ENCODE assay signal across 14 mouse cellular contexts in genomic region chr13:113418632-113419031, GRCm38 (mm10).
DNase-seq lines count a peak whose midpoint lies in the region; ATAC-seq and TF ChIP-seq lines count a peak whose summit lies in the region.
"Had no signal": no experiment of that assay in that cellular context is flagged by ENCODE, and none has a peak within 500 bp of the region (broad histone marks: within the 10 kb centered on the region; RNA-seq: fewer than 3 reads in every experiment).

No protein-coding gene starts in this region.

- H3K4me1 ChIP-seq in heart, adult 2 months (ENCODE audit: control insufficient read depth, insufficient read depth, low read length), result peaks cover 6% of the 10 kb centered on the region
- peaks cover 18% of the 10 kb centered on the region for H3K4me1 ChIP-seq in liver, postnatal 0 days (ENCODE audit: insufficient read depth)
- peaks cover 5% of the 10 kb centered on the region; the same call in 1 of the 2 replicates for H3K4me1 ChIP-seq in liver, embryonic 12.5 days
- H3K4me1 ChIP-seq in bone marrow macrophage, adult 2 months (ENCODE audit: control insufficient read depth, insufficient read depth, low read length), result peaks cover 27% of the 10 kb centered on the region
- H3K4me1 ChIP-seq in limb, embryonic 12.5 days (replicated peaks), result peaks cover 13% of the 10 kb centered on the region
- H3K4me1 ChIP-seq: hindbrain, embryonic 10.5 days; midbrain, embryonic 12.5 days had no signal

- no peak for ATAC-seq in liver, postnatal 0 days
- ATAC-seq in liver, embryonic 12.5 days, result no peak
- ATAC-seq in limb, embryonic 12.5 days (ENCODE audit: insufficient number of reproducible peaks, insufficient read depth, low FRiP score, low TSS enrichment, low read depth), result no peak
- ATAC-seq: inflammation-experienced regulatory T-cells, adult 6 months had no signal

- no peaks in the 10 kb centered on the region for H3K27me3 ChIP-seq in heart, adult 2 months (ENCODE audit: control insufficient read depth, insufficient read depth, low read length)
- H3K27me3 ChIP-seq in liver, postnatal 0 days (ENCODE audit: insufficient read depth, low read length), result no peaks in the 10 kb centered on the region
- H3K27me3 ChIP-seq in liver, embryonic 12.5 days (replicated peaks), result no peaks in the 10 kb centered on the region
- no peaks in the 10 kb centered on the region for H3K27me3 ChIP-seq in limb, embryonic 12.5 days
- H3K27me3 ChIP-seq: heart, embryonic 15.5 days; midbrain, embryonic 12.5 days had no signal

- H3K9me3 ChIP-seq in liver, postnatal 0 days (ENCODE audit: low read length), result no peaks in the 10 kb centered on the region
- no peaks in the 10 kb centered on the region for H3K9me3 ChIP-seq in liver, embryonic 12.5 days (replicated peaks)
- H3K9me3 ChIP-seq in limb, embryonic 12.5 days, result no peaks in the 10 kb centered on the region
- H3K9me3 ChIP-seq: heart, embryonic 15.5 days; hindbrain, embryonic 10.5 days; midbrain, embryonic 12.5 days had no signal

- H3K27ac ChIP-seq in heart, adult 2 months, result peak overlapping the region; percentile 50
- H3K27ac ChIP-seq in liver, postnatal 0 days (ENCODE audit: low read depth), result peak overlapping the region; percentile 58; the same call in 1 of the 2 replicates
- no peak overlapping the region for H3K27ac ChIP-seq in liver, embryonic 12.5 days
- H3K27ac ChIP-seq in bone marrow macrophage, adult 2 months (ENCODE audit: insufficient read depth, low read depth, low read length), result peak overlapping the region; percentile 60
- peak overlapping the region; percentile 66 for H3K27ac ChIP-seq in limb, embryonic 12.5 days
- H3K27ac ChIP-seq: hindbrain, embryonic 10.5 days; left cerebral cortex, adult 2 months; midbrain, embryonic 12.5 days had no signal

- no peak for TF ChIP-seq CTCF in heart, adult 2 months (IDR thresholded peaks at IDR 0.05)
- no peak for TF ChIP-seq CTCF in liver, postnatal 0 days (IDR thresholded peaks at IDR 0.05; ENCODE audit: low read depth)
- TF ChIP-seq CTCF in bone marrow macrophage, adult 2 months (IDR thresholded peaks at IDR 0.05; ENCODE audit: low read depth, low read length), result no peak

- no peaks in the 10 kb centered on the region for H3K79me2 ChIP-seq in heart, adult 2 months (replicated peaks; ENCODE audit: control insufficient read depth, insufficient read depth, low read length)

- H3K4me2 ChIP-seq in liver, postnatal 0 days (ENCODE audit: low read depth, low read length), result no peak overlapping the region
- H3K4me2 ChIP-seq in liver, embryonic 12.5 days, result no peak overlapping the region
- no peak overlapping the region for H3K4me2 ChIP-seq in limb, embryonic 12.5 days
- H3K4me2 ChIP-seq: heart, embryonic 15.5 days; midbrain, embryonic 12.5 days had no signal

- WGBS in heart, adult 2 months, result 64% methylated on average over 3 of the region's 3 CpGs
- 61% methylated on average over 3 of the region's 3 CpGs for WGBS in liver, postnatal 0 days (ENCODE audit: insufficient replicate concordance)
- WGBS in liver, embryonic 12.5 days (ENCODE audit: insufficient replicate concordance), result 46% methylated on average over 3 of the region's 3 CpGs
- WGBS in limb, embryonic 12.5 days, result 70% methylated on average over 3 of the region's 3 CpGs

- TF ChIP-seq POLR2A in heart, adult 2 months (IDR thresholded peaks at IDR 0.05; ENCODE audit: insufficient read depth, low read depth, low read length), result no peak
- TF ChIP-seq POLR2A in bone marrow macrophage, adult 2 months (IDR thresholded peaks at IDR 0.05; ENCODE audit: borderline replicate concordance, low read depth, low read length), result no peak

- intact Hi-C loops in heart, adult 2 months (cut with DNase I), result loop anchor here (5.0 kb wide), 1 partner anchor 74 kb away; no protein-coding TSS in a partner anchor

- DNase-seq in heart, adult 2 months, result no peak
- no peak for DNase-seq in heart, adult 8-10 months (ENCODE audit: low spot score)
- no peak for DNase-seq in liver, postnatal 0 days
- no peak for DNase-seq in cerebellum, postnatal 4 days (ENCODE audit: low spot score in 2 of 2)
- DNase-seq: cerebellum, adult 8-10 months; thymus, adult 18-20 months had no signal

- TF ChIP-seq EP300 in heart, adult 2 months (IDR thresholded peaks at IDR 0.05; ENCODE audit: insufficient read depth, low read depth, low read length), result no peak
- no peak for TF ChIP-seq EP300 in liver, postnatal 0 days (IDR thresholded peaks at IDR 0.05; ENCODE audit: low read depth)

- no peak overlapping the region for H3K4me3 ChIP-seq in heart, adult 2 months
- H3K4me3 ChIP-seq in liver, postnatal 0 days (ENCODE audit: low read depth, low read length), result no peak overlapping the region
- no peak overlapping the region for H3K4me3 ChIP-seq in liver, embryonic 12.5 days
- no peak overlapping the region for H3K4me3 ChIP-seq in bone marrow macrophage, adult 2 months (ENCODE audit: insufficient read depth, low read length)
- no peak overlapping the region for H3K4me3 ChIP-seq in limb, embryonic 12.5 days (replicated peaks)
- H3K4me3 ChIP-seq: heart, embryonic 15.5 days; hindbrain, embryonic 10.5 days; left cerebral cortex, adult 2 months; midbrain, embryonic 12.5 days had no signal

- no peak overlapping the region for H3K9ac ChIP-seq in heart, adult 2 months (ENCODE audit: low read depth, low read length)
- no peak overlapping the region for H3K9ac ChIP-seq in liver, postnatal 0 days (replicated peaks)
- no peak overlapping the region for H3K9ac ChIP-seq in liver, embryonic 12.5 days
- no peak overlapping the region for H3K9ac ChIP-seq in limb, embryonic 12.5 days (replicated peaks)
- H3K9ac ChIP-seq: heart, embryonic 15.5 days; midbrain, embryonic 12.5 days had no signal

- H3K36me3 ChIP-seq in heart, adult 2 months (ENCODE audit: control insufficient read depth, insufficient read depth, low read length), result no peaks in the 10 kb centered on the region
- H3K36me3 ChIP-seq in liver, postnatal 0 days (replicated peaks; ENCODE audit: insufficient read depth, low read length), result no peaks in the 10 kb centered on the region
- H3K36me3 ChIP-seq in liver, embryonic 12.5 days, result no peaks in the 10 kb centered on the region
- no peaks in the 10 kb centered on the region for H3K36me3 ChIP-seq in limb, embryonic 12.5 days
- H3K36me3 ChIP-seq: heart, embryonic 15.5 days; hindbrain, embryonic 10.5 days; midbrain, embryonic 12.5 days had no signal
